Mouse (Mus musculus) hindbrain, embryonic 13.5 days (tissue): ENCODE results near the gene Fam189a2. TPM values are rescaled to one million over a fixed set of nuclear protein-coding genes. Genes with fewer than 3 reads are reported as not detected.

Experiments
- ATAC-seq: fragments of 200-750 bp; cut with Nextera tagmentation; 2 replicates; pipeline ENCODE4 v1.8.0; 2017; ENCODE audit warnings: moderate TSS enrichment; ENCODE audit not compliant: low FRiP score
- H3K27ac ChIP-seq: fragments of 300-500 bp; sonication (generic); 2 replicates; pipeline ENCODE4 v1.5.1; 2015; ENCODE audit warnings: inconsistent platforms, mild to moderate bottlenecking, moderate library complexity
- H3K27me3 ChIP-seq: fragments of 300-500 bp; sonication (generic); 2 replicates; pipeline ENCODE4 v1.6.1; 2015; ENCODE audit warnings: mild to moderate bottlenecking, inconsistent platforms
- H3K36me3 ChIP-seq: fragments of 300-500 bp; sonication (generic); 2 replicates; pipeline ENCODE4 v1.6.1; 2015; ENCODE audit warnings: mild to moderate bottlenecking, inconsistent platforms
- H3K4me1 ChIP-seq: fragments of 300-500 bp; sonication (generic); replicated peaks from 2 replicates; pipeline ENCODE4 v1.6.1; 2015; ENCODE audit warnings: inconsistent platforms
- H3K4me2 ChIP-seq: fragments of 300-500 bp; sonication (generic); 2 replicates; pipeline ENCODE4 v1.6.1; 2015; ENCODE audit warnings: inconsistent platforms, mild to moderate bottlenecking, moderate library complexity
- H3K4me3 ChIP-seq: fragments of 300-500 bp; sonication (generic); 2 replicates; pipeline ENCODE4 v1.5.1; 2015; ENCODE audit warnings: mild to moderate bottlenecking, inconsistent platforms
- H3K9ac ChIP-seq: fragments of 300-500 bp; sonication (generic); 2 replicates; pipeline ENCODE4 v1.6.1; 2015; ENCODE audit warnings: mild to moderate bottlenecking, inconsistent platforms
- H3K9me3 ChIP-seq: fragments of 300-500 bp; sonication (generic); 2 replicates; pipeline ENCODE4 v1.6.1; 2016; ENCODE audit warnings: inconsistent platforms
- WGBS: fragments of 180-500 bp; shearing (Covaris S2); methylation state at CpG from one replicate; pipeline ENCODE4 v1.1.7; 2015; 5-methylcytosine and 5-hydroxymethylcytosine counted together
- polyA plus RNA-seq: library from polyadenylated mRNA; unstranded; fragments of >200 nt; fragmentation: Nextera tagmentation; extraction: Ambion mirVana; gene quantifications from 2 replicates; pipeline ENCODE4 v1.2.1, GENCODE M21; 2015

Gene Fam189a2
- polyA plus RNA-seq, 1 experiment from 2014 or later, result 1.6 TPM

GRCm38 (mm10) chr19:23966376-23966775 is 64.4 kb downstream of the Fam189a2 start:
- WGBS, result 97% methylated on average over 9 of the region's 9 CpGs
- H3K27me3 ChIP-seq, result no peaks in the 10 kb centered on the region
- no peak overlapping the region for H3K4me2 ChIP-seq
- H3K4me1 ChIP-seq, result peaks cover 1% of the 10 kb centered on the region; the same call in 1 of the 2 replicates
- no peak overlapping the region for H3K27ac ChIP-seq
- H3K9me3 ChIP-seq, result peaks cover 5% of the 10 kb centered on the region; the same call in 1 of the 2 replicates
- H3K4me3 ChIP-seq, result no peak overlapping the region
- no peak overlapping the region for H3K9ac ChIP-seq
- ATAC-seq, result no peak
- H3K36me3 ChIP-seq, result no peaks in the 10 kb centered on the region

- Histone ChIP-seq H3K9ac (no peak overlapping the region), H3K9me3 (peaks cover 5% of the 10 kb centered on the region; the same call in 1 of the 2 replicates), H3K27ac (no peak overlapping the region), H3K4me1 (peaks cover 19% of the 10 kb centered on the region), H3K4me2 (no peak overlapping the region), H3K4me3 (no peak overlapping the region), H3K27me3 (no peaks in the 10 kb centered on the region), H3K36me3 (no peaks in the 10 kb centered on the region)
- ATAC-seq, result no peak
- 69% methylated on average over 10 of the region's 10 CpGs for WGBS
Observed at GRCm38 (mm10) chr19:23964401-23964910, 66.4 kb downstream of the Fam189a2 start.

- Histone ChIP-seq H3K36me3 (no peaks in the 10 kb centered on the region), H3K4me1 (peaks cover 25% of the 10 kb centered on the region), H3K9me3 (peaks cover 5% of the 10 kb centered on the region; the same call in 1 of the 2 replicates), H3K27me3 (no peaks in the 10 kb centered on the region), H3K4me2 (no peak overlapping the region), H3K9ac (no peak overlapping the region), H3K27ac (no peak overlapping the region), H3K4me3 (no peak overlapping the region)
- ATAC-seq, result peak; percentile 63
- 4% methylated on average over 8 of the region's 8 CpGs for WGBS
Observed at GRCm38 (mm10) chr19:23961516-23961915, 69.3 kb downstream of the Fam189a2 start.

- Histone ChIP-seq H3K4me1 (peaks cover 25% of the 10 kb centered on the region), H3K4me3 (no peak overlapping the region), H3K4me2 (no peak overlapping the region), H3K36me3 (no peaks in the 10 kb centered on the region), H3K9me3 (peaks cover 5% of the 10 kb centered on the region; the same call in 1 of the 2 replicates), H3K9ac (0 out of 2 replicates have a peak overlapping the region, but pooled peaks have one; percentile 35), H3K27me3 (no peaks in the 10 kb centered on the region), H3K27ac (peak overlapping the region; percentile 58; the same call in 1 of the 2 replicates)
- 49% methylated on average over 6 of the region's 6 CpGs for WGBS
- ATAC-seq, result peak; percentile 19; the same call in 1 of the 2 replicates
Observed at GRCm38 (mm10) chr19:23960831-23961447, 69.9 kb downstream of the Fam189a2 start.

- Histone ChIP-seq H3K4me3 (no peak overlapping the region), H3K9me3 (peaks cover 5% of the 10 kb centered on the region; the same call in 1 of the 2 replicates), H3K4me1 (peaks cover 25% of the 10 kb centered on the region), H3K27me3 (no peaks in the 10 kb centered on the region), H3K36me3 (no peaks in the 10 kb centered on the region), H3K27ac (peak overlapping the region; percentile 63), H3K9ac (0 out of 2 replicates have a peak overlapping the region, but pooled peaks have one; percentile 35), H3K4me2 (no peak overlapping the region)
- 17% methylated on average over 3 of the region's 3 CpGs for WGBS
- ATAC-seq, result peak; percentile 32
Observed at GRCm38 (mm10) chr19:23960275-23960674, 70.5 kb downstream of the Fam189a2 start.

- peak overlapping the region; percentile 63; the same call in 1 of the 2 replicates for H3K27ac ChIP-seq
Observed at GRCm38 (mm10) chr19:23959870-23960269, 70.9 kb downstream of the Fam189a2 start.

GRCm38 (mm10) chr19:23958925-23959324 is 71.9 kb downstream of the Fam189a2 start:
- ATAC-seq, result peak; percentile 17; the same call in 1 of the 2 replicates
- 44% methylated on average over 6 of the region's 6 CpGs for WGBS
- Histone ChIP-seq H3K4me1 (peaks cover 25% of the 10 kb centered on the region), H3K27ac (no peak overlapping the region), H3K4me2 (no peak overlapping the region), H3K4me3 (no peak overlapping the region), H3K9ac (no peak overlapping the region), H3K36me3 (no peaks in the 10 kb centered on the region), H3K27me3 (no peaks in the 10 kb centered on the region), H3K9me3 (peaks cover 5% of the 10 kb centered on the region; the same call in 1 of the 2 replicates)

More at GRCm38 (mm10) chr19:23959870-23960269, 70.9 kb downstream of the Fam189a2 start:
- peak; percentile 64 for ATAC-seq
- no peak overlapping the region for H3K9ac ChIP-seq
- no peak overlapping the region for H3K4me3 ChIP-seq
- H3K9me3 ChIP-seq, result peaks cover 5% of the 10 kb centered on the region; the same call in 1 of the 2 replicates
- no peaks in the 10 kb centered on the region for H3K36me3 ChIP-seq
- H3K27me3 ChIP-seq, result no peaks in the 10 kb centered on the region
- H3K4me2 ChIP-seq, result no peak overlapping the region
- WGBS, result 42% methylated on average over 7 of the region's 7 CpGs
- peaks cover 25% of the 10 kb centered on the region for H3K4me1 ChIP-seq

GRCm38 (mm10) chr19:23957563-23957962 is 73.3 kb downstream of the Fam189a2 start:
- Histone ChIP-seq H3K27ac (no peak overlapping the region), H3K36me3 (no peaks in the 10 kb centered on the region), H3K9ac (no peak overlapping the region), H3K9me3 (no peaks in the 10 kb centered on the region), H3K4me3 (no peak overlapping the region), H3K27me3 (no peaks in the 10 kb centered on the region), H3K4me1 (peaks cover 25% of the 10 kb centered on the region), H3K4me2 (no peak overlapping the region)
- 66% methylated on average over 7 of the region's 7 CpGs for WGBS
- ATAC-seq, result no peak

GRCm38 (mm10) chr19:23956299-23956975 is 74.4 kb downstream of the Fam189a2 start:
- no peak overlapping the region for H3K9ac ChIP-seq
- no peak overlapping the region for H3K27ac ChIP-seq
- H3K36me3 ChIP-seq, result no peaks in the 10 kb centered on the region
- no peaks in the 10 kb centered on the region for H3K27me3 ChIP-seq
- H3K4me2 ChIP-seq, result no peak overlapping the region
- 82% methylated on average over 17 of the region's 17 CpGs for WGBS
- no peak overlapping the region for H3K4me3 ChIP-seq
- no peaks in the 10 kb centered on the region for H3K9me3 ChIP-seq
- peaks cover 24% of the 10 kb centered on the region for H3K4me1 ChIP-seq
- ATAC-seq, result no peak

- WGBS, result 91% methylated on average over 8 of the region's 8 CpGs
- Histone ChIP-seq H3K9me3 (no peaks in the 10 kb centered on the region), H3K4me1 (peaks cover 15% of the 10 kb centered on the region), H3K36me3 (no peaks in the 10 kb centered on the region), H3K4me3 (no peak overlapping the region), H3K27ac (no peak overlapping the region), H3K9ac (no peak overlapping the region), H3K4me2 (no peak overlapping the region), H3K27me3 (no peaks in the 10 kb centered on the region)
- no peak for ATAC-seq
Observed at GRCm38 (mm10) chr19:23955461-23955860, 75.4 kb downstream of the Fam189a2 start.

GRCm38 (mm10) chr19:23948301-23949000 is 82.4 kb downstream of the Fam189a2 start:
- Histone ChIP-seq H3K4me1 (peaks cover 9% of the 10 kb centered on the region; the same call in 1 of the 2 replicates), H3K27me3 (no peaks in the 10 kb centered on the region), H3K9me3 (no peaks in the 10 kb centered on the region), H3K36me3 (peaks cover 35% of the 10 kb centered on the region), H3K27ac (no peak overlapping the region), H3K4me2 (no peak overlapping the region), H3K4me3 (no peak overlapping the region), H3K9ac (no peak overlapping the region)
- 0 out of 2 replicates have a peak, but pooled peaks have one; percentile 54 for ATAC-seq
- WGBS, result 14% methylated on average over 12 of the region's 12 CpGs

- H3K36me3 ChIP-seq, result peaks cover 40% of the 10 kb centered on the region
- 15% methylated on average over 4 of the region's 4 CpGs for WGBS
- no peak for ATAC-seq
- H3K9me3 ChIP-seq, result no peaks in the 10 kb centered on the region
- H3K4me2 ChIP-seq, result no peak overlapping the region
- no peak overlapping the region for H3K4me3 ChIP-seq
- H3K4me1 ChIP-seq, result peaks cover 9% of the 10 kb centered on the region; the same call in 1 of the 2 replicates
- no peak overlapping the region for H3K9ac ChIP-seq
- H3K27ac ChIP-seq, result no peak overlapping the region
- H3K27me3 ChIP-seq, result no peaks in the 10 kb centered on the region
Observed at GRCm38 (mm10) chr19:23947871-23948270, 82.9 kb downstream of the Fam189a2 start.
